Mouse (Mus musculus) heart, adult 18-20 months (tissue): ENCODE results near the gene Scrn1. TPM values are rescaled to one million over a fixed set of nuclear protein-coding genes. Genes with fewer than 3 reads are reported as not detected.

Source experiments
- DNase-seq, 2 experiments: peaks; one replicate each; pipeline ENCODE4 v3.0.0; 2021 to 2022; ENCODE audit warnings: mixed read lengths in 1 of 2
- total RNA-seq, 2 experiments: library from RNA; stranded (reverse); gene quantifications; 2 replicates each; pipeline ENCODE4 v1.2.3; 2021

Scrn1 gene
- total RNA-seq, 2 experiments from 2014 or later, result 5.0 to 5.9 TPM

GRCm38 (mm10) chr6:54566546-54566919 is 244 bp upstream of the Scrn1 start:
- DNase-seq, result no peak

GRCm38 (mm10) chr6:54565012-54565411 is 1.3 kb downstream of the Scrn1 start:
- DNase-seq, result peak; percentile 31 to 41

DNA sequence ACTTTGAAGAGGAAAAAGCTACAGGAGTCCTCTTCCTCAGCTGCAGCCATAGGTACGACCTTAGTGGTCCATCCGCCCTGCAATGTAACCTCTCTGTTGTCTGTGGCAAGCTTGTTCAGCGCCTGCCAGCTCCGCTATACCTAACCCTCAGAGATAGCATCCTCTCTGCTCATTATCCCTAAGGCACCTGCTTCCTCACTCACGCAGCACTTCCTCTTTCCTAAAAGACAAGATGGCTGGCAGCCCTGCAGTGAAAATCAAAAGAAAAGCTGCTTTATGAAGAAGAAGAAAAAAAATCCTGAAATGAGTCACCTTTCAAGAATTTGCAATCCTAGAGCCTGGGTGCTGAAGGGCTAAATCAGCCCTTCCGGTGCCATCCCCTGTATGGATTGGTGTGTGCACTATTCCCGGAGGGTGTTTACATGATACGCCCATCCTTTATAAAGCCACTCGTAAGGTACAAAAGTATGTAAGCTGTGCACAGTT is 1.7 kb downstream of the Scrn1 start:
- no peak for DNase-seq

GRCm38 (mm10) chr6:54563561-54563960 is 2.7 kb downstream of the Scrn1 start:
- DNase-seq, result no peak

- DNase-seq, result no peak
Observed at GRCm38 (mm10) chr6:54562018-54562809, 4.1 kb downstream of the Scrn1 start.

GRCm38 (mm10) chr6:54558466-54558865 is 7.8 kb downstream of the Scrn1 start:
- no peak for DNase-seq

DNA sequence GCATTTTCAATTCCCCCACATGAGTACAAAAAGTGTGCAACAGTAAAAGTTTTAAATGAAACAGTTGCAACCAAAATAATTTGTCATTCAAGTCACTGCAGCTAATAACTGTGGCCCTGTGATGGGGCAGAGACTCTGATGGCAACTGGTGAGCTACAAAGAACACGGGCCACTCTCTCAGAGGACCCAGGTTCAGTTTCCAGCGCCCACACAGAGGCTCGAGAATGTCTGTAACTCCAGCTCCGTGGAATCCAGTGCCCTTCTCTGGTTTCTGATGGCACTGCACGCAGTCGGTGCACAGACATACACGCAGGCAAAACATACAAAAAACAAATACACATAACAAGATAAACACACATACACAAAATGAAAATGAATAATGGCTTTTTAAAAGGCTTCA is 8.6 kb downstream of the Scrn1 start:
- no peak for DNase-seq

DNA sequence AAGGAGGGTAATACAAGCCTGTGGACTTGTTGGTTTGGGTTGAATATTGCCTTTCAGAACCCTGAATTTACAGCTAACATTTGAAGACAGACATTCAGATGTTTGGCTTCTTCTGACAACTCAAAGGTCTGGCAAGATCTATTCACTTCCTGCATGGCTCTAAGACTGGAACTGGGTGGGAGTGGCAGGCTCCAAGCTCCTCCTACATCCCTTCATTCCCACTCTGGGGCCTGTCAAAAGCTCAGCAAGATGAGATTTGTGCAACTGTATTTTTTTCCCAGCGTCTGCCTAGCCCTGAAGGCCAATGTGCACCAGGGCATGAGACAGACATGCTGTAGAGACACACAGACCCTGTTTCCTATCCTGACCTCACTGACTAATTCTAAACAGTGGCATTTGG is 10.5 kb downstream of the Scrn1 start:
- DNase-seq, result peak in 1 of 2 experiments; percentile 21

GRCm38 (mm10) chr6:54554341-54555110 is 11.8 kb downstream of the Scrn1 start:
- DNase-seq, result no peak

DNA sequence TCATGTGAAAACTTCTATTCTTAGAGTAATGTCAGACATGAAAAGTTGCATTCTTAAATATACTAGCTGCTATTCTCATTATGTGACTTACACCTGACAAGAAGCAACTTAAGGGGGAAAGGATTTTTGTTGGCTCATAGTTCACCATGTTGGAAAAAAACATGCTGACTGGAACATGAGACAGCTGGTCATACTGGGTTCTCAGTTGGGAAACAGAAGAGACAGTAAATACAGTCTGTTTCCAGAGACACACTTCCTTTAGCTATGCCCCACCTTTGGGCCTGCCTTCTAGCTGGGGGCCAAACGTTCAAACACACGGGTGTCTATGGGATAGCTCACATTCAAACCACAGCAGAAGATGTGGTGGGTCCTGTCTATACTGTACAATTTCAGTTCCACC is 12.7 kb downstream of the Scrn1 start:
- DNase-seq, result no peak

GRCm38 (mm10) chr6:54552721-54553413 is 13.4 kb downstream of the Scrn1 start:
- DNase-seq, result no peak

- no peak for DNase-seq
Observed at GRCm38 (mm10) chr6:54550801-54551323, 15.4 kb downstream of the Scrn1 start.

DNA sequence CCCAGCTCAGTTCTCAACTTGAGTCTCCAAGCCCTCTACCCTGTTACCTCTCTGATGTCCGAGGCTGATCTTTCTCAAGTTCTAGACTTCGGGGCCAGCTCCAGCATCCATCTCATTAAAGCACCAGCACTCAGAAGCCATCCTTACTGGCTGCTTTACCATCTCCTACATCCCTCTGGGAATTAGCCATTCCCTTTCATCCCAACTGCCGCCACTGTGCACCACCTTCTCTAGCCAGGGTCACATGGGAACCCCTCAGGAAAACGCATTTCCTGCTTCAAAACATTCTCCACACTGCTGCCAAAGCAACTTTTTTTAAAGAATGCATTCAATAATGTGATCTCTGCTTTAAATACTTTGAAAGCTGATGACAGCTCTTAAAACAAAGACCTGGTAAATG is 17.0 kb downstream of the Scrn1 start:
- no peak for DNase-seq

DNA sequence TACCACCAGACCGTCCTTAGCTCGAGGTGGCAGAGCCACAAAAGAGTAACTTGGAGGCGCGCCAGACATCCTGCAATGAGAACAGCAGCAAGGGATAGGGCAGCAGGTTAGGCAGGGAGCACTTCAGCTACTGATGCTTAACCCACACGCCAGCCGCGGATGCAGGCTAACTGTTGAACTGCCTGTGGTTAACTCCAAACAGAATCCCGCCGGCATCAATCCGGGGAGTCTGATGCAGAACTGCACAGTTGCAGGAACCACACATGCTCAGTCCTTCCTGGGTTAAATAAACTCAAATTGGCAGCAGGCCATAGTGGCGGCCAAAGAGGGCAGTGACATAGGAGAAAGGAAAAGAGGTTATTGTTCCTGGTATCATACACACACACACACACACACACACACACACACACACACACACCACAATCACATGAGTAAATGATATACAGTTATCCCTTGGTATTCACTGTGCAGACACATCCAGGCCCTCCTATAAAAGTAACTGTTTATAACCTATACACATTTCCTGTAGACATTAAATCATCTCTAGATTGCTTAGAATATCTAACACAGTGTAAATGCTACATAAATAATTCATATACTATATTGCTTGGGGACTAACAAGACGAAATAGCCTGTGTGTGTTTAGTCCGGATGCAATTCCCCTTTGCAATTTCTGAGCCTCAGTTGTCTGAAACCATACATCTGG is 17.8 kb downstream of the Scrn1 start:
- peak in 1 of 2 experiments; percentile 20 for DNase-seq

DNA sequence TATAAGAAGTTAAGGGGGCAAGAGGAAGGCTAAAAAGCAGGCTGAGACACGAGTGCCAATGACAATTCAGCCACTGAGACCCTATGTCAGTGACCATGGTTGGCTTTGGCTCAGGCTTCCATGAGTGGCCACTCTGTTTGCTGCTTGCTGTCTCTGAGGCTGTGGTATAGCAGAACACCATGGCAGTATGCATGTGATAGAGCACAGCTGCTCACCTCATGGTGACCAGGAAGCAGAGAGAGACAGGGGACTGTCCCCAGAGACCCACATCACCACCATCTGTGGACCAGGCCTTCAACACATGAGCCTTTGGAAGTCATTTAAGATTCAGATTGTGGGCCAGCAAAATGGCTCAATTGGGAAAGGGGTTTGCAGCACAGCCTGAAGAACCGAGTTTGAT is 22.6 kb downstream of the Scrn1 start:
- no peak for DNase-seq

DNA sequence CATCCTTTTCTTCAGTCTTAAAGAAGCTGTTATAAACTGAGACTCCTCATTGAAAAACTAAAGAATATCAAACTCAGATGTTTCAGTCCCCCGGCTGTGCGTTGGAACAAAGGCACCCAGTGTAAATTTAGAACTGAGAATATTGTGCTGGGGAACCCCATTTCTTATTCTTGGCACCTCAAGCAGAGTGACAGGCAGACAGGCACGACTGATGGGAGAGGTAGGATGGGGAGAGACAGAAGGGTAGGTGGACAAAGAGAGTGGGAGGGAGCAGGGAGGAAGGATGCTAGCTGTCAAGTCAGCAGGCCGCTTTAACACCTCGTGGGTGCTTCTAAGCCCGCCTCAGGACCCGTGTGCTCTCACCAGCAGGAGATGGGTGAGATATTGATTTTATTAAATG is 23.5 kb downstream of the Scrn1 start:
- DNase-seq, result no peak

DNA sequence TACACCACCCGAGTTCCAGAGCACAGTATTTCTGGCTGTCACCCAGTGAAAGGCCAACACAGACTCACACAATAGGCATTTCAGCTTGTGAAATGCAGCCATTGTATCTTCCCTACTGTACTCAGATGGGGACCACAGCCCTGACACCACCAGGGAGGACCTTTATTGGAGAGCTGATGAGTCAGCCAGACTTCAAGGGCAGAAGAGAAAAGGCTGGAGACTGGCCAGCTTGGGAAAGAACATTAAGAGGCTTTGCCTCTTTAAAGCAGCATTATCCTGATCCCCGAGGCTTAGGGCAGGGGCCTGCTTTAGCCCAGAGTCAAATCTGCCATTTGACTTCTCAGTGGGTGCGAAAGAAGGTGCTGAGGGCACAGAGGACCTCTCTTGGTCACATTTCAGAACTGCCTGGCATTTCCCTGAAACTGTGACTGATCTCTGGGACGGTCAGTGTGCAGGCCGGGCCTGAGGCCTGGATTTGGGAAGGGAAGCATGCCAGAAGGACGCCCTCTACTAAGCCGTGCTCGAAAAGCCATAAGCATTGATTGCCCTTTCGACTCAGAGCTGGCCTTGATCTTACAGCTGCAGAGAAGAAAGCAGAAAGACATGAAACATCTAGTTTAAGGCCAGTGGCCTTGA is 25.9 kb downstream of the Scrn1 start:
- DNase-seq, result peak; percentile 46 to 47

- no peak for DNase-seq
Observed at GRCm38 (mm10) chr6:54539396-54539795, 26.9 kb downstream of the Scrn1 start.

GRCm38 (mm10) chr6:54538773-54539173 is 27.5 kb downstream of the Scrn1 start:
- no peak for DNase-seq

GRCm38 (mm10) chr6:54537053-54537452 is 29.2 kb downstream of the Scrn1 start:
- no peak for DNase-seq

DNA sequence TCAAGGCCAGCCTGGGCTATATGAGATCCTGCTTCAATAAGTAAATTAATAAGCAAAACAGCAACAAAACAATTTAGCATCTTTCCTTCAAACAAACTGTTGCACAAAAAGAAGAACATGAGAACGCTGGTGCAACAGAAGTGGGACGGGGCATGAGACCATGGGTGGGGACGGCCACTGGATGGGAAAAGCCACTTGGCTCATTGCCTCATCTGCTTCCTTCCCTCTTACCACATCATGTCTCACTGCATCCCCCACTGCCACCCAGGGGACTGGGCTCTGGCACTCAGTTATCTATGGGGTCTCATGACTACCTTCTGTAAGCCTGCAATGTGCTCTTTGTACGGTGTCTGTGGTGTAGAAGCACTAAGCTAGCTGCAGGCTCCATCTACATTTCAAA is 30.8 kb downstream of the Scrn1 start:
- DNase-seq, result no peak
